Mouse (Mus musculus) spleen, embryonic (tissue): Measurements from ENCODE around the gene 6030468B19Rik.
"Not testable (repeated sequence)": the region's sequence is repeated elsewhere in the genome, so short reads cannot be mapped to it uniquely, and the experiment has no call there.

Source experiments
- CTCF ChIA-PET: fragments of 350-600 bp; sonication (Branson Sonifier 250); formaldehyde crosslinking; loops from one replicate; lab custom pipeline; 2022; lab: Charles Lee

Gene 6030468B19Rik

GRCm38 (mm10) chr11:117799174-117799573 is 1.7 kb downstream of the 6030468B19Rik start:
- CTCF ChIA-PET: interaction anchor here (0.6 kb wide), 1 partner anchor 81 kb away, joined by 3 read pairs; no protein-coding TSS in a partner anchor

- CTCF ChIA-PET: no interaction called here
Measured at GRCm38 (mm10) chr11:117800038-117800437, 2.6 kb downstream of the 6030468B19Rik start.

DNA sequence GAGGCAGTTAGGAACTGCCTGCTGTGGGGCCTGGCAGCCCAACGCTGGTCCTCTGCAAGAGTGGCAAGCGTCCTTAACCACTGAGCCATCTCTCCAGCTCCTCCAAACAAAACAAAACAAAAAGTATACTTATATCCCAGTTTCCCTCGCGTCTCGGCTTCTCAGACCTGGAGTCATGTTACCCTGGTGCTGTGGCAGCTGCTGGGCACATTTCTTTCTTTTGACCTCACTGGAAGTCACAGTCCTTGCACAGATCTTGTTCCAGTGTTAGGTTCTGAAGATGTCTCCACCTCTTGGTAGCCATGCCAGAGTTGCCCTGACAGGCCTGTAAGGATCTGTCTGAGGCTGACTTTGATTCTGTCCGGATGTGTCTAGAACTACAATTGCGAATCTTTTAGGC is 4.2 kb downstream of the 6030468B19Rik start:
- CTCF ChIA-PET: interaction anchor here (1.0 to 1.4 kb wide), 2 partner anchors 9 to 25 kb away, joined by 4 to 17 read pairs; no protein-coding TSS in a partner anchor

- CTCF ChIA-PET: interaction anchor here (1.1 kb wide), 1 partner anchor 29 kb away, joined by 3 read pairs; no protein-coding TSS in a partner anchor
Measured at GRCm38 (mm10) chr11:117803166-117803688, 5.8 kb downstream of the 6030468B19Rik start.

DNA sequence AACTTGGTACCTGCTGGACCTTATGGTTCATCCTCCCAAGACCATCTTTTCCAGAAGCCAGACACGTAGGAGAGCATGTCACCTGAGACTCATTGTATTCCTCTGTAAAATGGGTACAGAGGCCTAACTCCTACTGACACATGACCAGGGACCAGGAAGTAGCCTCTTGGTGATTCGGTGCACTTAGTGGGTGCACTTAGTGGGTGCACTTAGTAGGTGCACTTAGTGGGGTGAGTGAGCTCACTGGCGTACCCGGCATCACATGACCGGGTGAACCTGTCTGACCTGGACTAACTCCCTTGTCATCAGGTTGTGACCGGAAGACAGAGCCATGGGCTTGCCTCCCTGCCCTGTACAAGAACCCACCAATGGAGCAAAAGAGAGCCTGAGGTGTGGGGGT is 9.3 kb downstream of the 6030468B19Rik start:
- CTCF ChIA-PET: no interaction called here

DNA sequence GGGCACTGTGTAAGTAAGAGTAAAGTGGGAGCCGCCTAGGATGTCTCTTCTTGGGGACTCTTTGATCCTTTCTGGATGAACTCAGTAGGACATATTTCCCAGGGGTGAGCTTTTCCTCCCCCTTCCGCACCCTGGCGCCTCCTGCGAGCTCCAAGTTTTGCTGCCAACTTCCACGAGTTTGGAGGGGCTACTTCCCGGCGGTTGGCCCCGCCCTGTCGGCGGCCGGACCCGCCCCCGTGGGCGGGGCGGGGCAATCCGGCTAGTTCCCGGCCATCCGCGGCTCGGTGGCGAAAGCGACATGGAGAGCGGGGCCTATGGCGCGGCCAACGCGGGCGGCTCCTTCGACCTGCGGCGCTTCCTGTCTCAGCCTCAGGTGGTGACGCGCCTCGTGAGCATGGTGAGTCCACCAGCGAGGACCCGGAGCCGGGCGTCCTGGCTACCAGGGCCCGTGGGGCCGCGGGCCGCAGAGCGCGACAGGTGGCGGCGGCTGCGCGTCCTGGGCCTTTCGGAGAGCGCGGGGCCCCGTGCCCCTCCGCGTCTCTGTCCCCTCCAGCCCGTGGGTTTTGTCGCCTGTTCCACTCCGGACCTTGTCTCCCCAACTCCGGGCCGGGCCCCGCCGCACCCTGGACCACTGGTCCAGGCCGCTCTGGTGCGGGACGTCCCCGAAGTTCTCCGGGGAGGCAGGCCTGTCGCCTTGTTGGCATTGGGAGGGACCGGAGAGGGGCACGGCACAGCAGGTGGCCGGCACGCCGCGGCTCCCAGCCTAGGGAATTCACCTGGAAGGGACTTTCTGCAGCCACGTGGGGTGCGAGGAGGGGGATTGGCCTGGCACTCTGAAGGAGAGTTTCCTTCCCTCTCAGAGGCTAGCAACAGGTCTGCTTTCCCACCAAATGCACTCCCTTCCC is 12.2 kb downstream of the 6030468B19Rik start, which contains the start of the genes Gm20708 and Syngr2:
Gene Gm20708 (plus strand): TSS at position 262 of the 905 bp plus-strand sequence.
Gene Syngr2 (plus strand): TSS at position 262 of the 905 bp plus-strand sequence.
- CTCF ChIA-PET: interaction anchor here (1.1 to 1.6 kb wide), 3 partner anchors 8 to 38 kb away, joined by 3 to 5 read pairs (median 4); no protein-coding TSS in a partner anchor

DNA sequence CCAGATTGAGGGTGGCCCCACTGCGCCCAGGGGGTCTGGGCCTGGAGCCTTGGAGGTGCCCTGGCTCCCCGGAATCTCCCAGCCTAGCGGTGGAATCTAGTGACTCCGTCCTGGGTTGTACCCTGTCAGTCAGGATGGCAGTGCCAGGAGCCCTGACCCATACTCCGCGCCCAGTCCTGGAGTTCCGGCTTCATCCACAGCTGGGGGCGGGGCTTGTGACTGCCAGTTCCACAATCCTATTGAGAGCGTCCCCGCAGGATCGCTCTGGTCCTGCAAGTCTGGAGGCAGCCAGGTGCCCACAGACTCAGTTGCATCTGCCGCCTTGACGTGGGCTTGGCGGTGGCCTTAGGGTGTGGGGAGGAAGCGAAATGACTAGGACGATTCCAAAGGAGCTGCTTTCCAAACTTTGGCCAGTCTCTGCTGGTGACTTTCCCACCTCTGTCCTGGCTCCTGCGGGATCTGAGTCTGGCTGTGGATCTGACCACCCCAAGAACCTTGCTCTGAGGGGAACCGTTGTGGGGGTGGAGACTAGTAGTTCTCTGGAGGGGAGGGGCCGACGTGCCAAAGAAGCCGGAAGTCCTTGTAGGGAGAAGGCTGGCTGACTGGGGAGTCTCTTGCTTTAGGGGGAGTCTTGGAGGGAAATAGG is 13.1 kb downstream of the 6030468B19Rik start:
- CTCF ChIA-PET: interaction anchor here (0.6 to 1.6 kb wide), 3 partner anchors 9 to 18 kb away, joined by 3 to 4 read pairs (median 3); no protein-coding TSS in a partner anchor

DNA sequence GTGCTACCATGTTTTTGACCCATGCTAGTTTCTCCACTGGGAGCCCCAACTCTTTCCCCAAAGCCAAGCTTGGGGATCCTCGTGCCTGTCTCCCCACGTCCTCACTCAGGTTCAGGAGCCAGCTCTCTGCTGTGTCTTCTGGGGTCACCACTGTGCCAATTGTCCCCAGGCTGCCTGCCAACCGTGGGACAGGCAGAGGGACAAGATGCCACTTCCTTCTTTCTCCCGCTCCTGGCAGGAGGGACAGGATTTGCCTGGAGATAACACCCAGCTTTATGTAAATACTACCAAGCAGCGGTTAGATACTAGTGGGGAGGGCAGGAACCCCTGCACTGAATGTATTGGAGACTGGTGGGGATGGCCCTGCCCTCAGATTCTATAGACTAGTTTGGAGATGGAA is 16.4 kb downstream of the 6030468B19Rik start:
- CTCF ChIA-PET: no interaction called here

DNA sequence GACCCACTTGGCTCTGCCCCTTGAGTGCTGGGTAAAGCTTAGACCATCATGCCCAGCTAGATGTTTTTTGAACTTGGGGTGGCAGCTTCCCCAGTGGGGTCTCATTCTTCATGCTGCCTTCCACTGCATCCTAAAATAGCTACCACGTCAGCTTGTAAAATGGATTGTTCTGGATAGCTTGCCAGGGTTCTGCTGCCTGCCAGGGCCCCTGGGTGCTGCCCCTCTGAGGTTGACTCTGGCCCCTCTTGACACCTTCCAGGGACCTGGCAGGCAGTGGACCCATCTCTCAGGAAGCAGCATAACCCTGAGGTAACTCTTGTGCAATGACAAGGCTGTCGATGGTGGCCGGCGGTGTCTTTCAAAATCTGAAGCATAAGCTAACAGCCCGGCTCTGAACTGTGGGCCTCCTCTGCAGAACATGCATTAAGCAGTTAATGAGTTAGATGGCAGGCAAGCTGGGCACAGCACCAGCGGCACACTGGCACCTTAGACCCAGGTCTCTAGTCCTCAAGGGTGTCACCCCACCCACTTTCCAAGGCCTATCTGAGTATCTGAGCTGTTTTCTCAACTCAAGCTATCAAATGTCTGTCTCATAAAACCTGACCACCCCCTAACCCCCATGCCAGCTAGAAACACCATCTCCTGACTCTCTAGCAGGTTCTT is 17.4 kb downstream of the 6030468B19Rik start:
- CTCF ChIA-PET: interaction anchor here (0.5 to 1.2 kb wide), 2 partner anchors 26 to 401 kb away, joined by 4 to 6 read pairs; no protein-coding TSS in a partner anchor

- CTCF ChIA-PET: not testable (repeated sequence)
Measured at GRCm38 (mm10) chr11:117815850-117816249, 18.4 kb downstream of the 6030468B19Rik start.

DNA sequence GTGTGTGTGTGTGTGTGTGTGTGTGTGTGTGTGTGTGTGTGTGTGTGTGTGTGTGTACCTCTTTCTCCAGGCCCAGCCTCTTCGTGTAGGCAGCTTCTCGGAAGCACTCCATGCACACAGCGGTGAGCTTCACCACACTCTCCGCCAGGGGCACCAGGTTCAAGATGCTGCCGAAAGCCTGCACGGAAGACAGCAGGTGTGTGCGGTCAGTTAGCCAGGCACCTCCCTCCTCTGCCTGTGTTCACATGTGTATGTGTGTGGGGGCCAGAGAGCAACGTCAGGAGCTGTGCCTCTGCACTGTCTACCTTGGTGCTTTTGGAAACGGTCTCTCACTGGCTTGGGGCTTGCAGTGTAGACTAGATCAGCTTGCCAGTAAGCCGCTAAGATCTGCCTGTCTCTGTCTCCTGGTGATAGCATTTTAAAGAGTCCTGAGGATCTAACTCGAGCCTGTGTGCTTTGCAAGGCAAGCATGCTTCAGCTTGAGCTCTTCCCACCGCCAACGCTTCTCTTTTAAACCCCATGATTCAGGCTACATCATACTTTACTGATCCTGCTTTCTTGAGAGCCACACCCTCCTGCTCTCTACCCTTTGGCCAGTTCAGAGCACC is 19.0 kb downstream of the 6030468B19Rik start:
- CTCF ChIA-PET: interaction anchor here (0.6 kb wide), 1 partner anchor 533 kb away, joined by 3 read pairs; no protein-coding TSS in a partner anchor

GRCm38 (mm10) chr11:117819095-117819494 is 21.6 kb downstream of the 6030468B19Rik start:
- CTCF ChIA-PET: interaction anchor here (0.9 kb wide), 1 partner anchor 117 kb away, joined by 10 read pairs; no protein-coding TSS in a partner anchor

DNA sequence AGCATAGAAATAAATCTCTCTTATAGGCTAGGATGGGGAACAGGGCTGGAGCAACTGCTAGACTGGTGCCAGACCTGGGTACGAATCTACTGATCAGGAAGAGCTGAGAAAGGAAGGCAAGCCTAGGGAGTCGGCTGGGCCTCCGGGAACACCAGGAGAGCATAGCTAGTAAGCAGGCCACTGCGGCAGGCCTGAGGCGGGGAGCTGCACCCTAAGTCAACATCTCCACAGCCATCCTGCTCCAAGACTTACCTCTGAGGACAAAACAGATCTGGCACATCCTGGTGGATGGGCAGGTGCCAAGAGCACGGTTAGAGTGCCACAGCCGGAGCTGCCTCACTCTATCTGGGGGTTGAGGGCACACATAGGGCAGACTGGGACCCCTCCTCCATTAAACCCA is 22.7 kb downstream of the 6030468B19Rik start:
- CTCF ChIA-PET: interaction anchor here (0.5 kb wide), 1 partner anchor 55 kb away, joined by 4 read pairs; no protein-coding TSS in a partner anchor

GRCm38 (mm10) chr11:117821868-117822267 is 24.4 kb downstream of the 6030468B19Rik start:
- CTCF ChIA-PET: no interaction called here

- CTCF ChIA-PET: no interaction called here
Measured at GRCm38 (mm10) chr11:117822728-117823241, 25.3 kb downstream of the 6030468B19Rik start.

DNA sequence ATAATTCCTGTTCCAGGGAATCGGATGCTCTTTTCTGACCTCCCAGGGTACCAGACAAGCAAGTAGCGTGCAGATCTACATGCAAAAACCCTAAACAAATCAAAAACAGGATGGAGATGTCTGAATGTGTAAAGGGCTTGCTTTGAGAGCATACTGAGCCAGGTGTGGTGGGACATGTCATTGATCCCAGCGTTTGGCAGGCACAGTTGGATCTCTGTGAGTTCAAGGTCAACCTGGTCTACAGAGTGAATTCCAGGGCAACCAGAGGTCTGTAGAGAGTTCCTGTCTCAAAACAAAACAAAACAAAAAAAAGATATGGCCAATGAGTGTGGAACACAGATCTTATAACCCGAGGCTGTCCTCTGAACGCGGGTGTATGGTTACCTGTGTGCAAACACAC is 26.0 kb downstream of the 6030468B19Rik start:
- CTCF ChIA-PET: interaction anchor here (1.0 kb wide), 1 partner anchor 13 kb away, joined by 3 read pairs; no protein-coding TSS in a partner anchor

GRCm38 (mm10) chr11:117824060-117824969 is 26.9 kb downstream of the 6030468B19Rik start:
- CTCF ChIA-PET: interaction anchor here (0.8 to 2.0 kb wide), 6 partner anchors 13 to 85 kb away, joined by 3 to 15 read pairs (median 5); no protein-coding TSS in a partner anchor

DNA sequence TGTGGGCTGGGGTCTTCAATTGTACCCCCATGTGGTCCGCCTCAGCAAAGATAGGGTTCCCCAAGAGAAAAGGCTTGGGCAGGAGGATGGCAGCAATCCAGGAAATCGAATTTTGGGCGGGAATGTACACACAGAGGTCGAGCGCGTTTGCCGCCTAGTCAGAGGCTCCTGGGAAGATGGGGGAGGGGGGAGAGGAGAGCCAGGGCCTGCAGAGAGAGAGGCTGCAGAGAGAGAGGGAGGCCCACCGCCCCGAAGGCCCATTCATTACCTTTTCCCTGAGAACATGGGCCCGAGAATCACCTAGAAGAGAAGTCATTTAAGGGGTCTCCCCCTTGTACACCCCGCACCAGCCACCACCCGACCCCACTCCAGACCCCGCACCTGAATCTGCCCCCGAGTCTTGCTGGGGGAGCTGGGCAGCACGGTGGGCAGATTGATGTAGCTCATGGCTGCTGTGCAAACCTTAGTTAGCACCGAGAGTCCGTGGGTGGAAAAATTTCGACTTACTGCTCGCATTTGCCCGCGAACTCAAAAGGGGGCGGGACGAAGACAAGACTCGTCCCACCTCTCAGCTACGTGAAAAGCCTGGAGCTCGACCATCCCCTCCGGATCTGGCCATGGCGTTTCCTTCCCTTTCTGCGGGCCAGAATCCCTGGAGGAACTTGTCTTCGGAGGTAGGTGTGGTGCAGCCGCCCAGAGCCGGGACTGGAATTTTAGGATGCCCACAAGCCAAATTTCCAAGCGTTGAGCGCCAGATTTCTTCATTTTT is 28.1 kb downstream of the 6030468B19Rik start, which contains the start of the genes Afmid and Tk1:
Gene Afmid (plus strand): TSS at position 592 of the 769 bp plus-strand sequence.
Gene Tk1 (minus strand): TSS at position 760 of the 769 bp plus-strand sequence.
- CTCF ChIA-PET: interaction anchor here (0.9 to 2.0 kb wide), 4 partner anchors 35 to 87 kb away, joined by 3 to 15 read pairs (median 5); no protein-coding TSS in a partner anchor
